Mouse (Mus musculus): ENCODE data around the gene Atcay. TPM values are rescaled to one million over a fixed set of nuclear protein-coding genes. Genes with fewer than 3 reads are reported as not detected.

Gene Atcay
- polyA plus RNA-seq, 1 experiment from 2014 or later = not detected

GRCm38 (mm10) chr10:81257158-81258039 is 26.8 kb upstream of the Atcay start:
- Histone ChIP-seq H3K36me3 (ENCODE audit: insufficient read depth, low read length) (no peaks in the 10 kb centered on the region), H3K27ac (ENCODE audit: low read length) (no peak overlapping the region), H3K9ac (replicated peaks; ENCODE audit: low read depth) (no peak overlapping the region), H3K4me1 (ENCODE audit: insufficient read depth, low read depth, low read length) (no peaks in the 10 kb centered on the region; the same call in 1 of the 2 replicates), H3K4me2 (replicated peaks; ENCODE audit: low read depth, low read length) (peak overlapping the region; percentile 50), H3K4me3 (ENCODE audit: low read depth, low read length) (peak overlapping the region; percentile 24), H3K27me3 (replicated peaks; ENCODE audit: insufficient read depth, low read length) (peaks cover 40% of the 10 kb centered on the region), H3K9me3 (ENCODE audit: low read length) (peaks cover 3% of the 10 kb centered on the region; the same call in 1 of the 2 replicates)
- ATAC-seq (no peak), DNase-seq (ENCODE audit: low spot score) (no peak)
- 3% methylated on average over 51 of the region's 62 CpGs for WGBS
- no peak for TF ChIP-seq CTCF (IDR thresholded peaks at IDR 0.05)
- TF ChIP-seq EP300 (IDR thresholded peaks at IDR 0.05) = no peak

- H3K9me3 ChIP-seq (ENCODE audit: low read length) = no peaks in the 10 kb centered on the region
- no peak overlapping the region for H3K27ac ChIP-seq (ENCODE audit: low read length)
- no peaks in the 10 kb centered on the region for H3K36me3 ChIP-seq (ENCODE audit: insufficient read depth, low read length)
- 50% methylated on average over 1 of the region's 1 CpGs for WGBS
- ATAC-seq (no peak), DNase-seq (ENCODE audit: low spot score) (no peak)
- no peak for TF ChIP-seq EP300 (IDR thresholded peaks at IDR 0.05)
- TF ChIP-seq CTCF (IDR thresholded peaks at IDR 0.05) = no peak
- H3K4me3 ChIP-seq (ENCODE audit: low read depth, low read length) = no peak overlapping the region
- H3K9ac ChIP-seq (replicated peaks; ENCODE audit: low read depth) = no peak overlapping the region
- H3K4me1 ChIP-seq (ENCODE audit: insufficient read depth, low read depth, low read length) = no peaks in the 10 kb centered on the region; the same call in 1 of the 2 replicates
- H3K4me2 ChIP-seq (replicated peaks; ENCODE audit: low read depth, low read length) = no peak overlapping the region
- H3K27me3 ChIP-seq (replicated peaks; ENCODE audit: insufficient read depth, low read length) = peaks cover 44% of the 10 kb centered on the region
Observed at GRCm38 (mm10) chr10:81254886-81255285, 24.3 kb upstream of the Atcay start.

- no peak within 1 kb of the TSS for H3K9ac ChIP-seq (replicated peaks; ENCODE audit: low read depth)
- H3K9me3 ChIP-seq (ENCODE audit: low read length) = no peaks in the 10 kb centered on the region
- no peak within 1 kb of the TSS for H3K4me3 ChIP-seq (ENCODE audit: low read depth, low read length)
- no peak within 1 kb of the TSS for H3K4me2 ChIP-seq (replicated peaks; ENCODE audit: low read depth, low read length)
- H3K4me1 ChIP-seq (ENCODE audit: insufficient read depth, low read depth, low read length) = no peaks in the 10 kb centered on the region; the same call in 1 of the 2 replicates
- 12% methylated on average over 42 of the region's 44 CpGs for WGBS
- H3K27me3 ChIP-seq (replicated peaks; ENCODE audit: insufficient read depth, low read length) = peaks cover 25% of the 10 kb centered on the region
- TF ChIP-seq CTCF (IDR thresholded peaks at IDR 0.05) (peak; percentile 21; the same call in 1 of the 2 replicates), EP300 (IDR thresholded peaks at IDR 0.05) (no peak)
- ATAC-seq = 0 out of 2 replicates have a peak, but pooled peaks have one; percentile 16
- H3K36me3 ChIP-seq (ENCODE audit: insufficient read depth, low read length) = no peaks in the 10 kb centered on the region
- DNase-seq (ENCODE audit: low spot score) = peak; percentile 39
- H3K27ac ChIP-seq (ENCODE audit: low read length) = no peak within 1 kb of the TSS
Observed at GRCm38 (mm10) chr10:81252424-81253419, 22.1 kb upstream of the Atcay start, which contains the start of gene Matk. Gene Matk, plus strand, starts transcription at chr10:81252935.

- WGBS = 72% methylated on average over 8 of the region's 8 CpGs
- Histone ChIP-seq H3K4me1 (ENCODE audit: insufficient read depth, low read depth, low read length) (no peaks in the 10 kb centered on the region), H3K4me2 (replicated peaks; ENCODE audit: low read depth, low read length) (no peak overlapping the region), H3K9ac (replicated peaks; ENCODE audit: low read depth) (no peak overlapping the region), H3K9me3 (ENCODE audit: low read length) (no peaks in the 10 kb centered on the region), H3K36me3 (ENCODE audit: insufficient read depth, low read length) (no peaks in the 10 kb centered on the region), H3K27me3 (replicated peaks; ENCODE audit: insufficient read depth, low read length) (peaks cover 18% of the 10 kb centered on the region), H3K4me3 (ENCODE audit: low read depth, low read length) (no peak overlapping the region), H3K27ac (ENCODE audit: low read length) (no peak overlapping the region)
- ATAC-seq (no peak), DNase-seq (ENCODE audit: low spot score) (no peak)
- no peak for TF ChIP-seq EP300 (IDR thresholded peaks at IDR 0.05)
- TF ChIP-seq CTCF (IDR thresholded peaks at IDR 0.05) = no peak
Observed at GRCm38 (mm10) chr10:81249442-81249841, 18.8 kb upstream of the Atcay start.

- 97% methylated on average over 2 of the region's 2 CpGs for WGBS
- no peak for ATAC-seq
- Histone ChIP-seq H3K27me3 (replicated peaks; ENCODE audit: insufficient read depth, low read length) (peaks cover 9% of the 10 kb centered on the region; the same call in 1 of the 2 replicates), H3K9ac (replicated peaks; ENCODE audit: low read depth) (no peak overlapping the region), H3K9me3 (ENCODE audit: low read length) (no peaks in the 10 kb centered on the region), H3K27ac (ENCODE audit: low read length) (no peak overlapping the region), H3K4me1 (ENCODE audit: insufficient read depth, low read depth, low read length) (no peaks in the 10 kb centered on the region), H3K4me2 (replicated peaks; ENCODE audit: low read depth, low read length) (no peak overlapping the region), H3K36me3 (ENCODE audit: insufficient read depth, low read length) (no peaks in the 10 kb centered on the region), H3K4me3 (ENCODE audit: low read depth, low read length) (no peak overlapping the region)
- DNase-seq (ENCODE audit: low spot score) = no peak
- TF ChIP-seq EP300 (IDR thresholded peaks at IDR 0.05) (no peak), CTCF (IDR thresholded peaks at IDR 0.05) (no peak)
Observed at GRCm38 (mm10) chr10:81247804-81248203, 17.2 kb upstream of the Atcay start.

Data from lung, postnatal 0 days (tissue).